ENCODE assay signal across 23 mouse cellular contexts in the genomic region with DNA sequence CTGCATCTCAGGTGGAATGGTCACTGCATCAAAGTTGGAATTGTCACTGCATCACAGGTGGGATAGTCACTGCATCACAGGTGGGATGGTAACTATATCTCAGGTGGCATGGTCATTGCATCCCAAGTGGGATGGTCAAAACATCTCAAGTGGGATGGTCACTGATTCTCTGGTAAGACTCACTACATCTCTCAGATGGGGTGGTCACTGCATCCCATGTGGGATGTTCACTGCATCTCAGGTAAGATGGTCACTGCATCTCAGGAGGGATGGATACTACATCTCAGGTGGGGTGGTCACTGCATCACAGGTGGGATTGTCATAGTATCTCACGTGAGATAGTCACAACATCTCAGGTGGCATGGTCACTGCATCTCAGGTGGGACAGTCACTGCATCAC.
A peak's percentile ranks its signal among the peaks of the same experiment; 100 is the strongest.
DNase-seq lines count a peak whose midpoint lies in the region; ATAC-seq lines count a peak whose summit lies in the region.
"Had no signal": no experiment of that assay in that cellular context is flagged by ENCODE, and none has a peak within 500 bp of the region (broad histone marks: within the 10 kb centered on the region; RNA-seq: fewer than 3 reads in every experiment).

No protein-coding gene starts in this region.

- peaks cover 6% of the 10 kb centered on the region; the same call in 1 of the 2 replicates for H3K36me3 ChIP-seq in neural tube, embryonic 14.5 days (ENCODE audit: control insufficient read depth, insufficient read depth, low read length)
- H3K36me3 ChIP-seq in neural tube, embryonic 15.5 days, result peaks cover 15% of the 10 kb centered on the region

- DNase-seq in cerebellum, adult 11-12 months, result peak; percentile 39
- no peak for DNase-seq in cerebellum, postnatal 10 days
- peak; percentile 50 for DNase-seq in cerebellum, adult 9-11 months
- no peak for DNase-seq in cerebellum, postnatal 36 days
- no peak for DNase-seq in frontal cortex, postnatal 10 days (ENCODE audit: low spot score in 2 of 2)
- DNase-seq: adrenal gland, postnatal 10 days; adrenal gland, postnatal 36 days; cerebellum, adult 2 months; embryo, embryonic 11 days; gastrocnemius, postnatal 10 days; gastrocnemius, postnatal 36 days; kidney, adult 11 months; kidney, adult 8-10 months had no signal

- H3K4me1 ChIP-seq in neural tube, embryonic 14.5 days (ENCODE audit: control insufficient read depth, insufficient read depth, low read length), result no peaks in the 10 kb centered on the region
- peaks cover 19% of the 10 kb centered on the region; the same call in 1 of the 2 replicates for H3K4me1 ChIP-seq in neural tube, embryonic 15.5 days
- H3K4me1 ChIP-seq: embryonic facial prominence, embryonic 10.5 days; embryonic facial prominence, embryonic 13.5 days; intestine, embryonic 15.5 days had no signal

- 0 out of 2 replicates have a peak, but pooled peaks have one; percentile 0 for ATAC-seq in neural tube, embryonic 14.5 days (ENCODE audit: low read depth)
- no peak for ATAC-seq in neural tube, embryonic 15.5 days (ENCODE audit: low FRiP score)

- H3K9me3 ChIP-seq in neural tube, embryonic 14.5 days (ENCODE audit: control insufficient read depth, low read length), result no peaks in the 10 kb centered on the region
- H3K9me3 ChIP-seq in neural tube, embryonic 15.5 days (replicated peaks), result no peaks in the 10 kb centered on the region
- H3K9me3 ChIP-seq: forebrain, embryonic 15.5 days; intestine, embryonic 15.5 days had no signal

- 88% methylated on average over 1 of the region's 1 CpGs for WGBS in neural tube, embryonic 14.5 days
- 97% methylated on average over 1 of the region's 1 CpGs for WGBS in neural tube, embryonic 15.5 days

- H3K4me3 ChIP-seq in neural tube, embryonic 14.5 days (ENCODE audit: low read depth, low read length), result no peak overlapping the region
- no peak overlapping the region for H3K4me3 ChIP-seq in neural tube, embryonic 15.5 days (replicated peaks)

- H3K4me2 ChIP-seq in neural tube, embryonic 14.5 days (ENCODE audit: low read depth, low read length), result no peak overlapping the region
- H3K4me2 ChIP-seq in neural tube, embryonic 15.5 days, result no peak overlapping the region

- H3K27ac ChIP-seq in neural tube, embryonic 14.5 days (ENCODE audit: low read depth, low read length), result no peak overlapping the region
- H3K27ac ChIP-seq in neural tube, embryonic 15.5 days (replicated peaks), result no peak overlapping the region
- H3K27ac ChIP-seq: embryonic facial prominence, embryonic 10.5 days; embryonic facial prominence, embryonic 13.5 days; forebrain, embryonic 12.5 days; forebrain, embryonic 15.5 days; hindbrain, embryonic 10.5 days; hindbrain, embryonic 13.5 days; intestine, embryonic 15.5 days had no signal

- H3K27me3 ChIP-seq in neural tube, embryonic 14.5 days (ENCODE audit: control insufficient read depth, insufficient read depth, low read length), result no peaks in the 10 kb centered on the region
- no peaks in the 10 kb centered on the region for H3K27me3 ChIP-seq in neural tube, embryonic 15.5 days (replicated peaks)
- H3K27me3 ChIP-seq: CH12.LX; embryonic facial prominence, embryonic 13.5 days; forebrain, embryonic 12.5 days; forebrain, embryonic 15.5 days; hindbrain, embryonic 13.5 days; intestine, embryonic 15.5 days had no signal

- H3K9ac ChIP-seq in neural tube, embryonic 14.5 days (replicated peaks; ENCODE audit: low read depth, low read length), result no peak overlapping the region
- H3K9ac ChIP-seq in neural tube, embryonic 15.5 days (replicated peaks), result no peak overlapping the region
- H3K9ac ChIP-seq: embryonic facial prominence, embryonic 13.5 days; forebrain, embryonic 12.5 days; intestine, embryonic 15.5 days had no signal

Comparison
In these comparisons a context has a peak if more than half of its experiments do, and no peak if none do; other contexts are left out.
1. DNase-seq: peak in cerebellum, adult 11-12 months (single experiment) and cerebellum, adult 9-11 months (single experiment); none in cerebellum, postnatal 10 days (0 of 2), cerebellum, postnatal 36 days (0 of 2) and frontal cortex, postnatal 10 days (0 of 2).